Comparison of ENCODE assay signal across 8 mouse cellular contexts in the genomic region with DNA sequence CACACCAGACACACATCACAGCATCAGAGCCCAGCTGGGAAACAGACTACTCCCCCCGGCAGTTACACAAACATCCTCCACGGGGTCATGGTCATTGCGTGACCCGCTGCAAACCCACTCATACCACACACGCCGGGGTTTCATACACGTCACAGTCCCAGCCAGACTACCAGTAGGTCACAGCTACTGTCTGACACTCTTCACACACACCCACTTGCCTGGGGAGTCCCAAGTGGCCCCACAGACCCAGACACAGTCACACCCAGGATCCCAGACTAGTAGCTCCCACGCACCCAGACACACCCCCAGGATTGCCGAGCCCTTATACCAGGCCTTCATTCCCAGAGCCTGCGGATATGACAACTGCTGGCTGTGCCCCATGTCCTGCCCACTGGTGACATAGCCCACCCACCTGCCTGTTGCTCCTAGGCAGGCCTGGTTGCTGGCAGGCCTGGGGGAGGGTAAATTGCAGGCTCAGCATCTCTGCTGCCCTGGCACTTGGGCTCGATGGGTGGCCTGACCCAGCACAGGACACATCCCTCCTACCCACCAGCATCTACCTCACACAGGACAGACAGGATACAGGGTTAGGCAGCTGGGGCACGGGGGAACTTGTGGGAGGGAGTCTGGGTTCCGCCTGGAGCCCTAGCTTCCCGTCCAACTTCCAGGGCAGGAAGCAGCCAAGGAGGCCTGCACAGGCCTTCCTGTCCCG. TPM values are rescaled to one million over a fixed set of nuclear protein-coding genes. Genes with fewer than 3 reads are reported as not detected.
DNase-seq lines count a peak whose midpoint lies in the region; ATAC-seq lines count a peak whose summit lies in the region.

No protein-coding gene starts in this region.

- 63% methylated on average over 15 of the region's 15 CpGs for WGBS in limb, embryonic 11.5 days
- WGBS in neural tube, embryonic 15.5 days: 71% methylated on average over 15 of the region's 15 CpGs

- H3K27me3 ChIP-seq in limb, embryonic 11.5 days (ENCODE audit: control insufficient read depth, insufficient read depth, low read length): no peaks in the 10 kb centered on the region
- H3K27me3 ChIP-seq in neural tube, embryonic 15.5 days (replicated peaks): peaks cover 9% of the 10 kb centered on the region

- no peak overlapping the region; the same call in 1 of the 2 replicates for H3K27ac ChIP-seq in limb, embryonic 11.5 days (replicated peaks; ENCODE audit: low read depth, low read length)
- peak overlapping the region; percentile 48; the same call in 1 of the 2 replicates for H3K27ac ChIP-seq in neural tube, embryonic 15.5 days (replicated peaks)

- peak; percentile 71 for DNase-seq in adrenal gland, postnatal 14 days
- DNase-seq in adrenal gland, adult 8-10 months: no peak
- peak; percentile 35 for DNase-seq in brain, adult 2 months (ENCODE audit: low read depth, low spot score)
- peak; percentile 69 for DNase-seq in heart, postnatal 4 days
- DNase-seq in limb, embryonic 11.5 days (ENCODE audit: low spot score): no peak
- DNase-seq in spleen, adult 18-20 months: no peak
- no peak for DNase-seq in frontal cortex, postnatal 14 days (ENCODE audit: low spot score in 2 of 2)

- ATAC-seq in limb, embryonic 11.5 days (ENCODE audit: insufficient number of reproducible peaks, low FRiP score, low TSS enrichment, low read depth): no peak
- ATAC-seq in neural tube, embryonic 15.5 days (ENCODE audit: low FRiP score): no peak

- no peaks in the 10 kb centered on the region; the same call in 1 of the 2 replicates for H3K36me3 ChIP-seq in limb, embryonic 11.5 days (ENCODE audit: control insufficient read depth, insufficient read depth, low read length)
- H3K36me3 ChIP-seq in neural tube, embryonic 15.5 days: peaks cover 6% of the 10 kb centered on the region

- no peak overlapping the region for H3K4me3 ChIP-seq in limb, embryonic 11.5 days (ENCODE audit: low read depth, low read length)
- H3K4me3 ChIP-seq in neural tube, embryonic 15.5 days (replicated peaks): no peak overlapping the region

- no peaks in the 10 kb centered on the region for H3K9me3 ChIP-seq in limb, embryonic 11.5 days (ENCODE audit: control insufficient read depth, low read length)
- H3K9me3 ChIP-seq in neural tube, embryonic 15.5 days (replicated peaks): no peaks in the 10 kb centered on the region

- H3K4me2 ChIP-seq in limb, embryonic 11.5 days (ENCODE audit: low read depth, severe bottlenecking): no peak overlapping the region
- H3K4me2 ChIP-seq in neural tube, embryonic 15.5 days: no peak overlapping the region

- H3K9ac ChIP-seq in limb, embryonic 11.5 days (ENCODE audit: low read length): peak overlapping the region; percentile 40; the same call in 1 of the 2 replicates
- no peak overlapping the region for H3K9ac ChIP-seq in neural tube, embryonic 15.5 days (replicated peaks)

- H3K4me1 ChIP-seq in limb, embryonic 11.5 days (ENCODE audit: control insufficient read depth, insufficient read depth, low read length): peaks cover 43% of the 10 kb centered on the region
- peaks cover 31% of the 10 kb centered on the region for H3K4me1 ChIP-seq in neural tube, embryonic 15.5 days

RNA-seq across cellular contexts. Expression of a gene that starts 11.2 kb away (rescaled TPM):
- 43.8 and 45.0 TPM in 2 replicates for total RNA-seq in adrenal gland, postnatal 14 days (2021)
- total RNA-seq in adrenal gland, adult 8-10 months (2022): 10 to 100 TPM; 51.3 to 63.7 (median 56.9) TPM
- total RNA-seq in heart, postnatal 4 days (2021): 10 to 100 TPM; 42.9 to 44.9 TPM
- polyA plus RNA-seq in limb, embryonic 11.5 days (2014; fragmentation: Nextera tagmentation; extraction: Ambion mirVana): 33.1 and 35.3 TPM in 2 replicates
- polyA plus RNA-seq in neural tube, embryonic 15.5 days (2015; fragmentation: Nextera tagmentation; extraction: Ambion mirVana): 30.2 and 33.2 TPM in 2 replicates

RNA-seq across cellular contexts. Expression of a gene that starts 20.9 kb away (rescaled TPM):
- 52.7 and 68.0 TPM in 2 replicates for total RNA-seq in adrenal gland, postnatal 14 days (2021)
- 10 to 100 TPM; 23.8 to 41.1 (median 32.4) TPM for total RNA-seq in adrenal gland, adult 8-10 months (2022)
- 10 to 100 TPM; 40.9 to 42.4 TPM for total RNA-seq in heart, postnatal 4 days (2021)
- 1.6 and 1.9 TPM in 2 replicates for polyA plus RNA-seq in limb, embryonic 11.5 days (2014; fragmentation: Nextera tagmentation; extraction: Ambion mirVana)
- polyA plus RNA-seq in neural tube, embryonic 15.5 days (2015; fragmentation: Nextera tagmentation; extraction: Ambion mirVana): 0.88 and 1.8 TPM in 2 replicates

RNA-seq across cellular contexts. Expression of a gene that starts 27.2 kb away (rescaled TPM):
- 17.8 TPM in 2 replicates for total RNA-seq in adrenal gland, postnatal 14 days (2021)
- 10 to 100 TPM; 17.7 to 27.0 (median 21.4) TPM for total RNA-seq in adrenal gland, adult 8-10 months (2022)
- 10 to 100 TPM; 15.5 to 16.4 TPM for total RNA-seq in heart, postnatal 4 days (2021)
- polyA plus RNA-seq in limb, embryonic 11.5 days (2014; fragmentation: Nextera tagmentation; extraction: Ambion mirVana): 30.7 and 31.7 TPM in 2 replicates
- 42.9 and 46.9 TPM in 2 replicates for polyA plus RNA-seq in neural tube, embryonic 15.5 days (2015; fragmentation: Nextera tagmentation; extraction: Ambion mirVana)

RNA-seq across cellular contexts. Expression of a gene that starts 32.8 kb away (rescaled TPM):
- total RNA-seq in adrenal gland, postnatal 14 days (2021): 0.78 and 0.86 TPM in 2 replicates
- under 1 TPM in 1 of 4 experiments, not detected in 3; 0.77 TPM for total RNA-seq in adrenal gland, adult 8-10 months (2022)
- total RNA-seq in heart, postnatal 4 days (2021): under 1 TPM in 1 of 2 experiments, not detected in 1; 0.56 TPM
- polyA plus RNA-seq in limb, embryonic 11.5 days (2014; fragmentation: Nextera tagmentation; extraction: Ambion mirVana): 1.7 and 2.2 TPM in 2 replicates
- polyA plus RNA-seq in neural tube, embryonic 15.5 days (2015; fragmentation: Nextera tagmentation; extraction: Ambion mirVana): 73.9 and 97.4 TPM in 2 replicates

RNA-seq across cellular contexts. Expression of a gene that starts 46.8 kb away (rescaled TPM):
- 119 and 130 TPM in 2 replicates for total RNA-seq in adrenal gland, postnatal 14 days (2021)
- total RNA-seq in adrenal gland, adult 8-10 months (2022): 100 to 1,000 TPM in 3 of 4 experiments, 10 to 100 TPM in 1; 97.0 to 132 (median 119) TPM
- total RNA-seq in heart, postnatal 4 days (2021): 100 to 1,000 TPM; 147 to 149 TPM
- polyA plus RNA-seq in limb, embryonic 11.5 days (2014; fragmentation: Nextera tagmentation; extraction: Ambion mirVana): 82.9 and 87.8 TPM in 2 replicates
- 37.3 and 43.9 TPM in 2 replicates for polyA plus RNA-seq in neural tube, embryonic 15.5 days (2015; fragmentation: Nextera tagmentation; extraction: Ambion mirVana)

Comparison
In these comparisons a context has a peak if more than half of its experiments do, and no peak if none do; other contexts are left out.
1. DNase-seq: peak in adrenal gland, postnatal 14 days (single experiment), brain, adult 2 months (single experiment) and heart, postnatal 4 days (single experiment); none in adrenal gland, adult 8-10 months (single experiment), limb, embryonic 11.5 days (single experiment), spleen, adult 18-20 months (0 of 2) and frontal cortex, postnatal 14 days (0 of 2).